Mouse (Mus musculus): ENCODE results near the gene Slc2a1.

GRCm38 (mm10) chr4:119119354-119119753 lies 10.8 kb downstream of the Slc2a1 start:
- TF ChIP-seq CTCF (IDR thresholded peaks at IDR 0.05; ENCODE audit: control insufficient read depth, insufficient read depth, low read length) = no peak
- no peak for TF ChIP-seq POLR2A (IDR thresholded peaks at IDR 0.05; ENCODE audit: borderline replicate concordance, control insufficient read depth, low read depth, low read length)
